Mouse (Mus musculus) left cerebral cortex, postnatal 14 days (tissue): ENCODE measurements at regions not wholly inside any gene's neighbourhood (a gene's known extent, or its start where the extent isn't known, plus 50 kb on each side); places are given as distances from the start of the nearest gene placed in this dataset.

Source experiments
- DNase-seq, 2 experiments: peaks; one replicate each; pipeline ENCODE4 v3.0.0; 2021 to 2022; ENCODE audit warnings: low spot score in 2 of 2, mixed read lengths in 1 of 2
- intact Hi-C: fragments of 180-260 bp; cut with DNase I; formaldehyde crosslinking; loops from one replicate; pipeline ENCODE4 v1.15.1; 2025

DNA sequence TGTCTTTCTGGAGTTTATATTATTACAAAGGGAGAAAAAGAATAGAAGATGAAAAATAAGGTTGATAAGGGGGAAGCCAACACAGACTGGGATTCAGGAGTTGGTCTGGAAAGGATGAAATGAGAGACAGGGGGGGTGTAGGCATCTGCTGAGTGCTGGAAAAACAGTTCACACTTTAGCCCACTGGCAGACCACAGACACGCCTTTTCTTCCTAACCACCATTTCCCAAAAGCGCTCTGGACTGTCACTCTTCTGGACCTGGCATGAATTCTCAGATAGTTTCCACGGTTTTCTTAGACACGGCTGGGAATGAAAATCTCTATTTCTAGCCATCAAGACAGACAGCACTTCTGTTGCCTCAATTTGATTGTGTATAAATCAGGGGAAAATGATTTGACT, 850.2 kb upstream of the A1bg start:
- intact Hi-C loops: no loop called here
- peak; percentile 11 to 12 for DNase-seq

DNA sequence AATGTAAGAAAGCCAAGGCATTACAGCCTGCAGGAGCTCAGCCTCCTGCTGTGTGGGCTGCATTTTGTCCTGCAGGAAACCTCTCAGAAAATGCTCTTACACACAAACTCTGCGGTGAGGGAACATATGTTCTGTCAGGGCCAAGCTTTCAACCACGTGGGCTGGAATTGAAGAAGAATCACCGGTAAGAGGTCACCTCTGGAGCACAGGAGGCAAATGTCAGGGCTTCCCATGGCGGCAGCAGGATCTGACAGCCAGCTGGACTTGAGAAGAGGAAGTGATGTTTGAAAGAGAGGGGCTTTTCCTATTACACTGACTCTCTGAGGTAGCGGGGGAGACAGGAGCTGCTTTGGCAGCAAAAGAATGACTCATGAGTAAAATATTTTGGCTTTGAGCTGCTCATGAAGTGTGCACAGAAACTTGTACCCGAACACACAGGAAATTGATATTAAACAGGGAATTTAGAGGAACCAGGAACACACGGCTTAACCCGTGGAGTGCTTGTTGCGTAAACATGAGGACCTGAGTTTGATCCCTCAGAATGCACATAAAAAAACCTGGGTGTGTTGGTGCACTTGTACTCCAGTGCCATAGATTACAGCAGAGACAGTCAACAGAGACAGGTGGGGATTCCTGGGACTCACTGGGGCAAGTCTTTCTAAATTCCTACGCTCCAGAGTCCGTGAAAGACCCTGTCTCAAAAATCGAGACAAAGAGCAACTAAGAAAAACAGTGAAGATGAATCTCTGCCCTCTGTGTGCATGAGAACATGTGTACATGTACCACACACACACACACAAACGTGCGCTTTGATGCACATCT, 848.1 kb upstream of the A1bg start:
- DNase-seq: peak in 1 of 2 experiments; percentile 18
- intact Hi-C loops: no loop called here

DNA sequence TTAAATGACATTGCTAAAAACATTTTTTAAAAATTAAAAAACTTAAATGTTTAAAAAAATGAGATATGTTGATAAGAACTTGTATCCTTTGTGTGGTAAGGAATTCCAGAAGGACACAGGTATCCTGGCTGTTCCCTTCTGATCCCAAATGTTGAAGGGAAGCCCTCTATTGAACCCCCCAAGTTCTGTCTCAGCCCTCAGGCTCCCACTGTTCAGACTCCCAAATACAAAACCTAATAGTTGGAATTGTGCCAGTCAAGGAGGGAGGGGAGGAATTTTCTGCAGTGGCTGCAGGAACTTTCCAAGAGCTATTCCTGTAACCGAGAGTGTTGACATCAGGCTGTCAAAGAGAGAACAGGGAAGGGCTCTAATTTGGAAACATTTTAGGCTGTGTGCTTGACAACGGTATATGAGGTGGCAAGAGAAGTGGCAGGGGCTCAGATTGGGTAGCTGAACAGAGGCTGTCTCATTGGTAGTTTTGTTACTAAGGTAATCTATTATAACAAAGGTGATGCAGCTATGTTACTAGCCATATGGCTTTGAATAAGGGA, 843.8 kb upstream of the A1bg start:
- intact Hi-C loops: no loop called here
- DNase-seq: peak; percentile 32 to 56

DNA sequence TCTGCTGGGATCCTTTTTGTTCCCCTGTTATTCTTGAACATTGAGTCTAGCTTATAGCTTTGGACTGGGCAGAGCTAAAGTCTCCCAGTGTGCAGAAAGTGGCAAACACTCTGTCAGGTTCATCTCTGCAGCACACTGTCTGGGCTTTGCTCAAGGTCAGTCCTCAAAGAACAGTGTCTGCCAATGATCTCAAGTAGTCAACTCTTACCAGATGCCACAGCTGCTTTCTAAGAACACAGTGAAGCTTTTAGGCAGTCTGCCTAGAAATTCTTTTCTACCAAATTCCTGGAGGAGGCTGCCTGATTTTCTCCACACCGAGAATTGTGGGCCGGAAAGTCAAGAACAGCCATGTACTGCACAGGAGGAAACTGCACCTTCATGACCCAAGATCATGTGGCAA, 831.0 kb upstream of the A1bg start:
- intact Hi-C loops: no loop called here
- peak in 1 of 2 experiments; percentile 21 for DNase-seq

DNA sequence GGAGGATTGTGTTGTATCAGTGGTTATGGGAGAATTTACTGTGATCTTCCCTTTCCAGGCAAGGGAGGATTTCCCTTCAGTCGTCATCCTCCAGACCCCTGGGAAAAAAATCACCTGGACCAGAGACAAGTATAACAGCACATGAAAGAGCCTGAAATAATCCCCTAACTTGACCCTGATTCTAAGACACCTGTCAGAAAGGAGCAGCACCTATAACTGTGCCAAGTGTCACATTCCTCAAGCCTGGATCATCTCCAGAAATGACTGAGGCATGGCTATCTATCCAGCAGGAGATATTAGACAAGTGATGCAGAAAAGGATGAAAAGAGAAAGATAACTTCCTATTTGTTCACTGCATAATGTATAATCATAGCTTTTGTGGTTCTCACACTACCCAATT, 800.9 kb upstream of the A1bg start:
- DNase-seq: no peak
- intact Hi-C loops: no loop called here

DNA sequence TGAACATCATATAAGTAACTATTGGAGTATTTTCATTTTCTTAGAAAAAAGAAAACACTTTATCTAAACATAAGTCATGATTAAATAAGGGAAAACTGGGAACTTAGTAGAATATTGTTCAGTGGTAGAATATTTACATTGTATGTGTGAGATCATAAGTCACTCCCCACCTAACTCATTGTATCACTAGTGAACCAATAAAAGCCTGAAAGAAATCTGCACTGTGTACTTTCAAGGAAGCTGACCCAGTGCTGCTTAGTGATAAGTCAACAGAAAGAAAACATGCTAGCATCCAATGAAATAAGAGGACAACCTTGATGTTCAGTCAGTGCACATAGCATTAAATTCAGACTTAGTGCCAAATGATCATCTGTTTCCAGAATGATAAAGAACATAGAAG, 795.7 kb upstream of the A1bg start:
- DNase-seq: no peak
- intact Hi-C loops: no loop called here

DNA sequence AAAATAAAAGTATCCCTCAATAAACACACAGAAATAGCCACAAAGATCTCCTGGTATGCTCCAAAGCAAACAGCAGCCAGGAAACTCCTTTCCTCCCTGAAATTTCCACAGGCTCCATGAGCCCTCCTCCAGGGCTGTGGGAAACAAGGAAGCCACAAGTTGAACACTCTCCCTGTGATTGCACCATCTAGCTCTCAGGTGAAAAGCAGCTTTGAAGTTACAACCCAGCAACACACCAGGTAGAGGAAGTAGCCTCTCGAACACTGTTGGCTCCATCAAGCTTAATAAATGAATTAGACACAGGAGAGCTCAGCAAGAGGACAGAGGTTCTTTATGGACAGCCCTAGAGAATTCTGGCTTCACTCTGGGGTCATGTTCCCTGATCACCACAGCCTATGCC, 794.4 kb upstream of the A1bg start:
- intact Hi-C loops: no loop called here

DNA sequence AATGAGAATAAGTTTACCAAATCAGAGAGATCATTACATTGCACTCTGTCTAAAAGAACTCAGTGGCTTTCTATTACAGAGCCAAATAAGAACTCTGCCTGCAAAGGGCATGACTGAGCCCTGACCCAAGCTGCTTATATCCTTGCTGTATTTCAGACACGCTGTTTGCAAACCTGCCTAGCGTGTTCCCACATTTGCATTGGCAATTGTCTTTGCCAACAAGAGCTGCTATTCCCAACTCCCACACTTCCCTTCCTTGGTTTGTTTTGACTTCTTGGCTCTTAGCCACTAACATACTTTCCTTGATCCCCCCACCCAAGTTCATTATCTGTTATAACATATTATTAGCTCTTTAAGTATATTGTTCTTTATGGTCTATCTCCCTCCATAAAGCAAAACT, 791.1 kb upstream of the A1bg start:
- intact Hi-C loops: no loop called here
- DNase-seq: no peak

More for the DNA sequence above, 794.4 kb upstream of the A1bg start:
- DNase-seq: no peak

DNA sequence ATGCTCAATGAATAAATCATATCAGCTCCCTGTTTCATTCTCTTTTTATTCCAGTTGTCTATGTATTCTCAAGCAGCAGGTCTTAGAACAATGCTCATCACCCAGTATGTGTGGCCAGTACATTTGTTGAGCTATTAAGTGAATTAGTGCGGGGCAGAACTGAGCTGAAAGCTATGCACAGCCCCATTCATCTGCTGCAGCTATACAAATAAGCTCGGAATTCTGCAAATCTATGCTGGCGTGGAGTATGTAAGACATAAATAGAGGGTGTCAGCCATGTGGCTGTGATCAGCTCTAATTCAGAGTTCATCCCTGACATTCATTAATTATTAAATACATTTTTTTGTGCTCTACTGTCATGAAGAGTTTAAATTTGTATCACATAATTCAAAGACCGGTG, 786.1 kb upstream of the A1bg start:
- intact Hi-C loops: no loop called here

DNA sequence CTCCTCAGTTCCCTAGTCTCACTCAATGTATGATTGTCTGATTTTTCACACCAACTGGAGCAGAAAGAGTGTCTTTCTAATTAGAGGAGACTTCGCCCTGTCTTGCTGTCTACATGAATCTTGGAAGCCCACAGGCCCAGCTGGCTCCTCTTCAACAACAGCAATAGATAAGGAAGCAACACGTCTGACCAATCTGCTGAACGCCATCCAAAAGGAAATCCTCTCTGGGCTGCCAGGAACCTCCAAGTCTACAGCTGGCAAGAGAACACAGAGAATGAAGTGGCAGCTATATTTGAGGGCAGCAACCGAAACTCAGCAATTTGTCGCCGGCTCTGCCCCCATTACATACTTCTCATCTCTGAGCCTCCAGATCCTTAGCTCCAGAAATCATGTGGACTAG, 785.1 kb upstream of the A1bg start:
- intact Hi-C loops: no loop called here

More for the DNA sequence above, 786.1 kb upstream of the A1bg start:
- DNase-seq: no peak

DNA sequence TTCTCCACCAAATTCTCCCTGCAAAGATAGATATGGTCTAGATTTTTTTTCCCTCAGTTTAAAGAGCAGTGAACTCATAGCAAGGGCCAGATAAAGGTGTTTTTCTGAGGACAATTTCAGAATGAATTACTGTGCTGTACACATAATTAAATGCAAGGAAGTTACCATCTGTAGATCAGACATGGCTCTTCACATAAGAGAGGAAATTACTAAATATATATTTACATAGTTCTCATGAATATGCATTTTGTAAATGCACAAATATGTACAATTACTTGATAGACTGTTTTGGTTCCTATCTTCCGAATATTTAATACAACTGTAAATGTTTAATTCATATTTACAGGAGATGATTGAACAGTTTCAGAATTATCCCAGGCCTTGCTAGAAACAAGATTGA, 769.9 kb upstream of the A1bg start:
- intact Hi-C loops: no loop called here

More for the DNA sequence above, 785.1 kb upstream of the A1bg start:
- DNase-seq: peak; percentile 30 to 54

DNA sequence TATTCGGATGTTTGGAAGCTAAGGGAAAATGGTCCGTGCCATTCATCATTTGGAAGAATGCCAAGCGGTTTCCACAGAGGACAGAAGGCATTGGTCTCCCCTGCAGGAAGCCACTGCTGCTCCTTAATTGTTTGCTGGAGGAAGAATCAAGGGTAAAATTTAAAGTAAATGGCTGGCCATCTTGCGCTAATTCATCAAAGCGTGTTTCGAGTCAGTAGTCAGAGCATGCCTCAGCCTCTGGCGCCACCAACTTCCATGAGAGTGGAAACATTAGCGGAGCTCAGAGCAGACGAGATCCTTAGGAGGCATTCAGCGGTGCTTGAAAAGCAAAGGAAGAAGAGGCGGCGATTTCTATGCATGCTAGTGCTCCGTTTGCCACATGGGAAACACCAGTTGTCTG, 767.6 kb upstream of the A1bg start:
- intact Hi-C loops: no loop called here
- peak; percentile 27 to 53 for DNase-seq

More for the DNA sequence above, 769.9 kb upstream of the A1bg start:
- DNase-seq: no peak

DNA sequence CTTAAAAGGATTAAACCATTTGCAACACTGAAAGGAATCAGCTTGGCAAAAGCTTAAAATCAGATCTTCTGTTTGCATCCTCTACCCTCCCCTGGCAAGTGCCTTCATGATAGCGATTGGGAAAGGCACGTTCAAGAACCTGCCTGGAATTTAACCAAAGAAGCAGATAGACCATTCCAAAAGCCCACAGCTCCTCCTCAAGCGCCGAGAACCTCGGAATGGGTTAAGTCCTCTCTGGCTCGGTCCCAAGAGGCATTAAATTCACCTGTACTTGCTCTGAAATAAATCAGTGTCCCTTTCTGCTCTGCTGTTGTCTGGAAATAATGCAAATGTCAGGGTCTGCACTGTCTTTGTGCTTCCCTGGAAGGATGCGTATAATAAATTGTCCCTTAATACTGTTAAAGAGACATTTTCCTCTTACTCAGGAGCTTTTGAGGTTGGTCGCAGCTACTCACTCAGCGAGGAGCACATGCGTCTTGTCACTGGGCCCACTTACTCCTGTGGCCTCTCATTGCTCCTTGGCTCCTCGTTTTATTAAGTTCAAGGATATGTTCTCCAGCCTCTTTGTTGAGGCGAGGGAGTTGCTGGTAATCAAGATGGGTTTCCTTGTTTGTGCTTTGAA, 767.1 kb upstream of the A1bg start:
- no peak for DNase-seq
- intact Hi-C loops: no loop called here

DNA sequence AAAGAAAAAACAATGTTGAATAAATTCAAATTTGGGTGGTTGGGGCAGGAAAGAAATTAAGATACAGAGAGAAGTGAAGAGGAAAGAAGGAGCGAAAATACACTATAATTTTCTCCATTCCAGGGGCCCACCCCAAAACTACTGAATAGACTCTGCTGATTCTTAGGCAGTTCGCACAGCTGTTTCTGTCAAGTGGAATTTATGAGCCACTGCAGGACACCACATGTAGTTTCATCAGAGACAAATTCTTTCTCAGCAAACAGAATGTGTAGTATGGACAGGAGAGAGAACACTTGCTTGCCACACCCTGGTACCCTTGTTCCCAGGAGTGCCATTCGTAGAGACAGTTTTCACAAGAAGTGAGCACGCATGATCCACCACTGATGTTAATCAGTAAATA, 760.2 kb upstream of the A1bg start:
- DNase-seq: no peak
- intact Hi-C loops: no loop called here

DNA sequence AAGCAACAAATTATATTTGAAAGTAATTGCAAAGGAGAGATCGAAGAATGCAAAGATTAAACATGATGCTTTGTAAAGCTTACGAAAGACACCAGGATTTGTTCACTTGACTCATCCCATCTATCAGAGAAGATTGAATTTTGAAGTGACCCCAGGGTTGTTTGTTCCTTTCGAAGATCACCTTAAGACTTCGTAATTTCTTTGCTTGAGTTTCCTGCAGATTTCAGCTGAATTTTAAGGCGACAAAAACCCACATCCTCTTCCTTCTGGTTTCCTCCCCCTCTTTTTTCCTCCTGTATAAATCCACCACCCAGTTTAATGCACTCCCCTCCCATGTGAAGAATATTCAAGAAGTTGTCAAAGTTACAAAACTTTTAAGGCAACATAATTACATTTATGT, 747.7 kb upstream of the A1bg start:
- DNase-seq: no peak
- intact Hi-C loops: no loop called here

DNA sequence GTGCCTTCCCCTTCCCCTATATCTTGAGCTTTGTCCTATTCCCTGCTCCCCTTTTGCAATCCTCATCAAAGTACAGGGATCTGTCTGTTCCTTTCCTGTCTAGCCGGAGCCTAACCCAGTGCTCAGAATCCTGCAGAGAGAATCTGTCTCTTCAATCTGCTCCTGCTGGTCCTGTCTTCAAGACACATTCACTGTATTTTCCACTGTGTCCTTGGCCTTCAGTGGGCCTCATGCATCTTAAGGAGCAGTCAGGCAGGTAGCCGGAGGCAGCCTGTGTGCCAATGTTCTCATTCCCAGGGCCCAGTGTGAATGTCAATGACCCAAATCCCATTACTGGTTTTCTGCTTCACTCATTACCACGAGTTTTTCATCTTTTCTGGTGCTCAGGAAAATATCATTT, 737.8 kb upstream of the A1bg start:
- intact Hi-C loops: no loop called here
- DNase-seq: peak in 1 of 2 experiments; percentile 4

DNA sequence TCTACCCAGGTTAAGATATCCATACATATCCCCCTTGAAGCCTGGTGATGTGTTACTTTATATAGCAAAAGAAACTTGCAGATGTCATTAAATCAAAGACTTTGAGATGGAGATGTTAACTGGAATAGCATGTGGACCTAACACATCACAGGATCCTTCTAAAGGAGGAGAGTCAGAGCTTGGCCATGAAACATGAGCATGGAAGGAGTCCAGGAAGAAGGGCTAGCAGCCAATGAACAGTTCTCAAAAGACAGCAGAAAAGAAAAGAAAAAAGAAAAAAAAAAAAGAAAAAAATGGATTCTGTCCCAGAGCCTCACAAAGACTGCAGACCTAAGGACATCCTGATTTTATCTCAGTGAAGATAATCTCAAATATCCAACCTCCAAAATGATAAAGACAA, 734.1 kb upstream of the A1bg start:
- DNase-seq: peak in 1 of 2 experiments; percentile 14
- intact Hi-C loops: no loop called here

DNA sequence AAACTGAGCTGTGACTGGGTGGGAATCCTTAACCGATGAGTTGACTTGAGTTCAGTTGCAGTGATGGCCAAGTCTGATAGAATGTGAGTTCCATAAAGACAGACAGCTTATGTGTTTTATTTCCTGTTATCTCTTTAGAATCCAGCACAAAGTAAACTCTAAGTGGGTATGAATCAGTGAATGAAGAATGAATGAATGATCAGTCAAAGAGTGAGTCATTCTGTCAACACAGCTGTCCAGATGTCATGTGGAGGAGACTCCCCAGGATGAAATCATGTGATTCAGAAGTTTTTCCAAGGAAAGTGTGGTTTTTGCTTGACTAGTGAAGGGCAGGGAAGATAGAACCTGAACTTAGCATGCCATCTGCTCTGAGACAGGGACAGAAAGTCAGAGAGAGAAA, 732.0 kb upstream of the A1bg start:
- intact Hi-C loops: no loop called here

DNA sequence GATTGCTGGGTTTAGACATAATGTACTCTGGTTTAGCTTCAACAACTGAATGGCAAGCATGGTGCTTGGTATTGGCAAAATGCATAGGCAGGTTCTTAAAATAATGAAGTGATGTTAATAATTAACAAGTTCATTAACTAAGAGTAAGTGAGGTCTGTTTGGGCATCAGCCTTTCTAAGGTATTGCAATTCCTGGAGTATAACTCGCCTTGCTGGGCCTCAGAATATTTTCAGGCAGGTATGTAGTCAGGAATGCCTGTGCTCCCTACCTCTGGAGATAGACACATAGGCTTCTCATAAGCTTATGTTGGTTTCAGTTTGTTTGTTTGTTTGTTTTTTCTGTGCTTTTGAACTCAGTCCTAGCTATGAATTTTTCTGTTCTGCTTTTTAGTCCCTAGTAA, 731.0 kb upstream of the A1bg start:
- no peak for DNase-seq
- intact Hi-C loops: no loop called here

More for the DNA sequence above, 732.0 kb upstream of the A1bg start:
- DNase-seq: no peak

DNA sequence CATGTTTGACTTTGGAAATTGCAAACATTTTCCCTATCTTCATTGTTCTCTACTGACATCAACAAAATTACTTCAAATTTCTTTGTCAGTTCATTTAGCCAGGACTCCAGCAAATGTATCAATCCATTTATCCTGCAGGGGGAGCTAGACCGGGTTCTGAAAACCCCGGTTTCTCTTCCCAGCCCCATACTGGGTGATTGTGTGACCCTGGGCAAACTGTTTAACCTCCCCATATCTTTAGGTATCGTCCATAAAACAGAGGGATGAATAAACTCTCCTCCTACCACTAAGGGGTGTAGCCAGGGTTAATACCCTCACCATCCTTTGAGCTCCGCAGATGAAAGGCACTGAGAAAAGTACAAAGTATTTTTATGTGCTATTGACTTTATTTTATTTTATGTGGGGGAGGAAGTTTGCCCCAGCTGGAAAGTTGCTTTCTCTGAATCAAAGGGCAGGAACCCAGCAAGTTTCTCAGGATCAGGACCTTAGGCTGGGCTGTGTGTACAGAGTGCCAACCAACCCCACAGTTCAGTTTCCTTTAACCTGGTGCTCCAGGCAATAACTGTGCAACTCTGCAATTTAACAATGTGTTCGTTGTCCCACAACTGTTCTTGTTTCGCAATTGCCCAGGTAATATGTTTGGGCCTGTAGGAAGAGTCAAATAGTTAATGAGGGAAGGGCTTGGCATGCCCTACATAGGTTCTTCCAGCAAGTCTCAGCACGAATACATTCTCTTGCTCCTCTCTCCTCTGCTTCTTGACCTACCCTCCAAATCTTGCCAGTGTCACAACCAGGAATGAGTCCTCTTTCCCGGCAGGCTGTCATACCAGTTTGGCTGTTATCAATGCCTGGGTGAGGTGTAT, 696.1 kb upstream of the A1bg start:
- intact Hi-C loops: no loop called here
- no peak for DNase-seq
